Mouse (Mus musculus) forebrain, embryonic 14.5 days (tissue): Measurements from ENCODE around the gene Fsd2. TPM values are rescaled to one million over a fixed set of nuclear protein-coding genes. Genes with fewer than 3 reads are reported as not detected.

Source experiments
- ATAC-seq: fragments of 200-750 bp; cut with Nextera tagmentation; 2 replicates; pipeline ENCODE4 v1.8.0; 2017; ENCODE audit warnings: mild to moderate bottlenecking, moderate library complexity
- DNase-seq: peaks from one replicate; pipeline ENCODE4 v3.0.0-alpha.2; 2015; ENCODE audit warnings: low spot score
- H3K27ac ChIP-seq: fragments of 300-500 bp; sonication (generic); 2 replicates; pipeline ENCODE4 v1.5.1; 2014; ENCODE audit warnings: low read depth, mild to moderate bottlenecking, control low read depth, low read length, moderate library complexity
- H3K27me3 ChIP-seq: fragments of 300-500 bp; sonication (generic); replicated peaks from 2 replicates; pipeline ENCODE4 v1.6.1; 2014; ENCODE audit warnings: low read length, control low read depth, mixed read lengths; ENCODE audit not compliant: control insufficient read depth, insufficient read depth
- H3K36me3 ChIP-seq: fragments of 300-500 bp; sonication (generic); 2 replicates; pipeline ENCODE4 v1.6.1; 2014; ENCODE audit warnings: low read length, control low read depth; ENCODE audit not compliant: control insufficient read depth, insufficient read depth
- H3K4me1 ChIP-seq: fragments of 300-500 bp; sonication (generic); 2 replicates; pipeline ENCODE4 v1.6.1; 2014; ENCODE audit warnings: antibody characterized with exemption, low read length, control low read depth; ENCODE audit not compliant: control insufficient read depth, insufficient read depth
- H3K4me2 ChIP-seq: fragments of 300-500 bp; sonication (generic); 2 replicates; pipeline ENCODE4 v1.6.1; 2014; ENCODE audit warnings: mild to moderate bottlenecking, control low read depth, low read length
- H3K4me3 ChIP-seq: fragments of 300-500 bp; sonication (generic); 2 replicates; pipeline ENCODE4 v1.5.1; 2014; ENCODE audit warnings: low read depth, low read length, control low read depth
- H3K9ac ChIP-seq: fragments of 300-500 bp; sonication (generic); 2 replicates; pipeline ENCODE4 v1.6.1; 2014; ENCODE audit warnings: mild to moderate bottlenecking, low read length, control low read depth, moderate library complexity
- H3K9me3 ChIP-seq: fragments of 300-500 bp; sonication (generic); replicated peaks from 2 replicates; pipeline ENCODE4 v1.6.1; 2016; ENCODE audit warnings: low read length, control low read depth, mixed read lengths; ENCODE audit not compliant: control insufficient read depth
- WGBS: fragments of 180-500 bp; shearing (Covaris S2); extraction: QIAGEN DNeasy Blood & Tissue Kit; methylation state at CpG from one replicate; pipeline ENCODE4 v1.1.7; 2014; 5-methylcytosine and 5-hydroxymethylcytosine counted together
- polyA plus RNA-seq: library from polyadenylated mRNA; unstranded; fragments of >200 nt; fragmentation: Nextera tagmentation; extraction: Ambion mirVana; gene quantifications from 2 replicates; pipeline ENCODE4 v1.2.1, GENCODE M21; 2014

Gene Fsd2
- polyA plus RNA-seq, 1 experiment from 2014 or later, result 0.09 TPM

DNA sequence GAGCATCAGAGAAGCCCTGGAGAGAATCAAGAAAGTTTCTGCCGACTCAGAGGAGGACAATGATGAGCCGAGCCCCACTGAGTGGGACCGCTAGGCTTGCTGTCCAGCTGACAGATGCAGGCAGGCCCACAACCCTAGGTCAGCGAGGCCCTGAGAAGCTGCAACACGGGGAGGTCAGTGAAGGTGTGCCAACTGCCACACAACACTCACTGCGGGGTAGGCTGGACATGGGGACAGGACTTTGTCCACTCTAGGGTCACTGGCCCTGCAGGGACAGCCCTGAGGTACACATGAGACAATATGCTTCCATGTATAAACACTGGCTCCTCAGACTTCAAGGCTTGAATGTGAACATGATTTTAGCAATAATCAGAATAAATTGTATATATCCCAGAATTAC is 29.3 kb upstream of the Fsd2 start:
- Histone ChIP-seq H3K27ac (no peak overlapping the region), H3K4me3 (no peak overlapping the region), H3K36me3 (peaks cover 71% of the 10 kb centered on the region), H3K9me3 (no peaks in the 10 kb centered on the region), H3K27me3 (no peaks in the 10 kb centered on the region), H3K4me1 (no peaks in the 10 kb centered on the region), H3K9ac (no peak overlapping the region), H3K4me2 (no peak overlapping the region)
- WGBS, result 89% methylated on average over 6 of the region's 6 CpGs
- ATAC-seq, result no peak
- no peak for DNase-seq

DNA sequence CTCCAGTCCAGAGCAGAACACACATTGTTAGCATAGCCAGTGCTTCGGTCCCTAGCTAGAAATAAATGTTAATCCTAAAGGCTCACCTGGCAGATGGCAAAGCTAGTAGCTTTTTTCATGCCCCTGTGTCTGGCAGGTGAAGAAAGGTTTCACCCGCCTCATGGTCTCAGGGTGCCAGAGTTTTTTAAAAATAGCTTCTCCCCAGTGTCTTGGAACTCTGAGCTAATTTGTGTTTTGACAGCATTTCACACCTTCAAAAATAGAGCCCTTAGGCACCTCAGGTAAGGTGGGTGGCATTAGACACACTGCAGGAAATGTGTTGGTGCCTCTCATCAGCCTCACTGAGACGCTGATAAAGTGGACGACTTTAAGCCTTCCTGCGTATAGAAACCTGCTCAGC is 28.3 kb upstream of the Fsd2 start:
- no peak overlapping the region for H3K4me2 ChIP-seq
- H3K27me3 ChIP-seq, result no peaks in the 10 kb centered on the region
- no peak overlapping the region for H3K9ac ChIP-seq
- H3K27ac ChIP-seq, result no peak overlapping the region
- no peak for DNase-seq
- peaks cover 81% of the 10 kb centered on the region for H3K36me3 ChIP-seq
- H3K4me3 ChIP-seq, result no peak overlapping the region
- WGBS, result 90% methylated on average over 5 of the region's 5 CpGs
- ATAC-seq, result no peak
- no peaks in the 10 kb centered on the region for H3K4me1 ChIP-seq
- no peaks in the 10 kb centered on the region for H3K9me3 ChIP-seq

DNA sequence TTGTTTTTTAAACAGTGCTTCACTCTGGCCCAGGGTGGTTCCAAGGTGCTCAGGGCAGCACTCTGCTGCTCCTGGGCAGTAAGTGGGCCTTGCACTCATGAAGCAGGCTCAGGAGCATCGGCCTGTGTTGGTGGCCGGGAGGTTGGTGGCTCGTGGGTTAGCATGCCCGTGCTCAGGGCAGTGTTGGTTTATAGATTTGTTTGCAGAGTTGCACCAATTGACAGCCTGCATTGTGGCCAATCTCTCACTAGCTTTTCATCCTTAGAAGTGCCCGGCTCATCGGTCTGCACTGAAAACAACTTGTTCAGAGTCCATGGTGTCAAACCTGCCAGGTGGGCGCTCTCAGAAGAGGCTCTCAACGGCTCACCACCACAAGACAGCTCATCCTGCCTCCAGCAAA is 26.6 kb upstream of the Fsd2 start:
- Histone ChIP-seq H3K36me3 (peaks cover 84% of the 10 kb centered on the region), H3K9me3 (no peaks in the 10 kb centered on the region), H3K4me2 (no peak overlapping the region), H3K27ac (no peak overlapping the region), H3K4me3 (no peak overlapping the region), H3K9ac (no peak overlapping the region), H3K27me3 (no peaks in the 10 kb centered on the region), H3K4me1 (no peaks in the 10 kb centered on the region)
- no peak for ATAC-seq
- no peak for DNase-seq
- 92% methylated on average over 8 of the region's 8 CpGs for WGBS

DNA sequence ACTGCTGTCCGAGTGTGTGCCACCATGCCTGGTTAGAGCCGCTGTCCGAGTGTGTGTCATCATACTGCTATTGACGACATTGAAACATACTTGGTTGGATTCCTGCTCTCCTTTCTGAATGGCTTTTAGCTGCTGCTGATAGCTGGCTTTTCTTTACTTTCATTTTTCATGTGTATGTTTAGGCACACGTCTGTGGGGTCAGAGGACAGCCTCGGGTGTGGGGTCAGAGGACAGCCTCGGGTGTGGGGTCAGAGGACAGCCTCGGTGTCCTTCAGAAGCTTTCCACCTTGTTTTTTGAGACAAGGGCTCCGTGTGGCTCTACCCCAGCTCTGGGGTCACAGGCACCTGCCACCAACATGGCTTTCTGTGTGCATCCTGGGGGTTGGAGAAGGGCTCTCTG is 25.9 kb upstream of the Fsd2 start:
- no peak overlapping the region for H3K27ac ChIP-seq
- ATAC-seq (no peak), DNase-seq (no peak)
- peaks cover 79% of the 10 kb centered on the region for H3K36me3 ChIP-seq
- no peak overlapping the region for H3K4me2 ChIP-seq
- WGBS, result 90% methylated on average over 9 of the region's 9 CpGs
- no peaks in the 10 kb centered on the region for H3K4me1 ChIP-seq
- H3K9me3 ChIP-seq, result no peaks in the 10 kb centered on the region
- H3K27me3 ChIP-seq, result no peaks in the 10 kb centered on the region
- H3K9ac ChIP-seq, result no peak overlapping the region
- H3K4me3 ChIP-seq, result no peak overlapping the region

DNA sequence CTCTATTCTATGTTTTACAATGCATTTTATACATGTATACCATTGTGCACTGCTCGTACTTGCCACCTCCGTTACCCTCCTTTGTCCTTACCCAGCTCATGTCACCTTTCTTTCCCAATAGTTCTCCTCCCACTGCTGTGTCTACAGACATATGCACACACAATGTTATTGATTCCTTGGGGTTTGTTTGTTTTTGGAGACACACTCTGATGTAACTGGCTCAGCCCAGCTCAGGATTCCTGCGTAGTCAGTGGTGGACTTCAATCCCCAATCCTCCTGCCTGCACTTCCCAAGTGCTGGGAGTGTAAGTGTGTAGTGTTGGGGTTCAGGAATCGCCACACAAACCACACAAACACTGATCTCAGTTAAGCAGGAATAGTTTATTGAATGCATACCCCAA is 20.5 kb upstream of the Fsd2 start:
- H3K9ac ChIP-seq, result no peak overlapping the region
- ATAC-seq (no peak), DNase-seq (no peak)
- 91% methylated on average over 4 of the region's 4 CpGs for WGBS
- no peak overlapping the region for H3K4me3 ChIP-seq
- no peaks in the 10 kb centered on the region for H3K27me3 ChIP-seq
- H3K4me1 ChIP-seq, result no peaks in the 10 kb centered on the region
- H3K9me3 ChIP-seq, result no peaks in the 10 kb centered on the region
- H3K27ac ChIP-seq, result no peak overlapping the region
- H3K36me3 ChIP-seq, result peaks cover 54% of the 10 kb centered on the region
- H3K4me2 ChIP-seq, result no peak overlapping the region

DNA sequence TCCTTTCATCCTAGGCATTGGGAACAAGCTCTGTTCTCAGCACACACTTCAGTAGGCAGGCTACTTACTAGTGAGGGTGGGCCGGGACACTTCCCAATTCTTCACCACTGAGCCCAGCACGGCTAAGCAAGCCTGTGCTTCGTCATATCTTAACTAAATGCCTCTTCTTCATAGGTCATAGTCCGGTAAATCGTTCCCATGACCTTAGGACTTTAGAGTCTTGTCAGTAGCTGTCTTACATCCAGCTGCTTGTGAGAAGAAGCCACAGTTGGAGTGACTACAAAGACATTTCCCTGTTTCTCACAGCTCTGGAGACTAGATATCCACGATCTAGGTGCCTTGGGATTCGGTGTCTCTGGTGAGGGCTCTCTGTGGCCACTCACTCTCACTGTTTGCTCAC is 18.6 kb upstream of the Fsd2 start:
- Histone ChIP-seq H3K27ac (no peak overlapping the region), H3K4me3 (no peak overlapping the region), H3K9ac (no peak overlapping the region), H3K9me3 (no peaks in the 10 kb centered on the region), H3K27me3 (no peaks in the 10 kb centered on the region), H3K4me2 (no peak overlapping the region), H3K36me3 (peaks cover 35% of the 10 kb centered on the region), H3K4me1 (no peaks in the 10 kb centered on the region)
- DNase-seq (no peak), ATAC-seq (no peak)
- 89% methylated on average over 7 of the region's 7 CpGs for WGBS

DNA sequence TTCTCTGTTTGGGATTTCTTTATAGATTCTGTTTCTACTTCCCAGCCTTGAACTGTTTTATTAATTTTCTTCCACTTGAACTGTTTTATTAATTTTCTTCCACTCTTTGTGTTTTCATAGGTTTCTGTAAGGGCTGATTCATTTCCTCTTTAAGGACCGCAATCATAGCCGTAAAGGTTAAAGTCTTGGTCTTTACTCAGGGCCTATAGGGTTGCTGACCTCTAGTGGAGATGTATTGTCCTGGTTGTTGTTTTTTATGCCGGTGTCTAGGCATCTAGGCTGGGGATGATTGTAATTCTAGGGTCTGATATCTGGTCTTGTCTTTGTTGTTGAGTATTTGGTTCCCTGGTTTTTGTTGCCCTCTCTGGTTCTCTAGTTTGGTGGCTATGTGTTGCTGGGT is 16.8 kb upstream of the Fsd2 start:
- H3K9me3 ChIP-seq, result no peaks in the 10 kb centered on the region
- no peak overlapping the region for H3K4me2 ChIP-seq
- H3K4me1 ChIP-seq, result no peaks in the 10 kb centered on the region
- no peak for DNase-seq
- peaks cover 33% of the 10 kb centered on the region for H3K36me3 ChIP-seq
- no peak overlapping the region for H3K4me3 ChIP-seq
- 70% methylated on average over 3 of the region's 3 CpGs for WGBS
- no peak for ATAC-seq
- no peaks in the 10 kb centered on the region for H3K27me3 ChIP-seq
- no peak overlapping the region for H3K27ac ChIP-seq
- no peak overlapping the region for H3K9ac ChIP-seq

DNA sequence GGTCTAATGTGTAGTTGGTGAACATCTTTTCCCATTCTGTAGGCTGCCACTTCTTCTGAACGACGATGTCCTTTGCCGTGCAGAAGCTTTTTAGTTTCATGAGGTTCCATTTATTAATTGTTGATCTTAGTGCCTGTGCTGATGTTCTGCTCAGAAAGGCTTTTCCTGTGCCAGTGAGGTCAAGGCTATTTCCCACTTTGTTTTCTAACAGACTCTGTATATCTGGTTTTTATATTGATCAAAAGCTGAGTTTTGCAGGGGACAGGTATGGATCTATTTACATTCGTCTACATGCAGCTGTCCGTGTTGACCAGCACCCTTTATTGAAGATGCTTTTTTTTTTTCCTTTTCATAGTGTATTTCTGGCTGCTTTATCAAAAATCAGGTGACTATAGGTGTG is 12.6 kb upstream of the Fsd2 start:
- no peak overlapping the region for H3K9ac ChIP-seq
- no peak overlapping the region for H3K4me3 ChIP-seq
- peaks cover 26% of the 10 kb centered on the region; the same call in 1 of the 2 replicates for H3K36me3 ChIP-seq
- H3K9me3 ChIP-seq, result no peaks in the 10 kb centered on the region
- WGBS, result 96% methylated on average over 5 of the region's 5 CpGs
- no peak overlapping the region for H3K4me2 ChIP-seq
- no peaks in the 10 kb centered on the region for H3K4me1 ChIP-seq
- no peak for ATAC-seq
- H3K27ac ChIP-seq, result no peak overlapping the region
- H3K27me3 ChIP-seq, result no peaks in the 10 kb centered on the region
- no peak for DNase-seq

DNA sequence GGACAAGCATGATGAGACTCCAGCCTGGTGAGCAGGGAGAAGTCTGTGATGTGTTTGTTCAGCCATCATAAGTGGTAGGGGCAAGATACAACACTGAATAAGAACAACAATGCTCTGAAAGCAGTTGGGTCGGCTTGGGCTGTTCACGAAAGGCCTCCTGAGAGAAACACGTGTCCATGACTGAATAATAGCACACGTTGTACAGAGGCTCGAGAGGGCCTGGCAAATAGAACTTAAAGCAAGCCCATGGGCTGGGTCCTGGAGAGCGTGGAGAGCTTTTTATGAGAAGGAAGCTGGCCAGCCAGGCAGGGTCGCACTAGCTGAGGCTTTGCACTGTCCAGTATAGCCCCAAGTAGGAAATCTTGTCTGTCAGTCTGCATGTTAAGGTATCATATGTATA is 11.7 kb upstream of the Fsd2 start:
- Histone ChIP-seq H3K4me1 (no peaks in the 10 kb centered on the region), H3K27ac (no peak overlapping the region), H3K9ac (no peak overlapping the region), H3K4me2 (no peak overlapping the region), H3K27me3 (no peaks in the 10 kb centered on the region), H3K36me3 (peaks cover 26% of the 10 kb centered on the region; the same call in 1 of the 2 replicates), H3K9me3 (no peaks in the 10 kb centered on the region), H3K4me3 (no peak overlapping the region)
- 89% methylated on average over 7 of the region's 7 CpGs for WGBS
- ATAC-seq (no peak), DNase-seq (no peak)
